Mouse (Mus musculus) ES-E14 (cell line): ENCODE results near the gene Bcl9.

ENCODE experiments used
- CHD2 ChIP-seq: IDR thresholded peaks from 2 replicates; pipeline ENCODE4 v1.6.1; 2014; ENCODE audit warnings: mild to moderate bottlenecking, low read depth, low read length, inconsistent platforms
- HCFC1 ChIP-seq: IDR thresholded peaks from 2 replicates; pipeline ENCODE4 v1.6.1; 2012; ENCODE audit warnings: low read length, inconsistent platforms, borderline replicate concordance; ENCODE audit not compliant: insufficient read depth
- MAFK ChIP-seq: IDR thresholded peaks from 2 replicates; pipeline ENCODE4 v1.6.1; 2014; ENCODE audit warnings: mild to moderate bottlenecking, low read depth, low read length, inconsistent platforms; ENCODE audit not compliant: insufficient read depth
- ZC3H11A ChIP-seq: IDR thresholded peaks from 2 replicates; pipeline ENCODE4 v1.6.1; 2012; ENCODE audit warnings: low read depth, mild to moderate bottlenecking, inconsistent platforms, low read length, borderline replicate concordance

DNA sequence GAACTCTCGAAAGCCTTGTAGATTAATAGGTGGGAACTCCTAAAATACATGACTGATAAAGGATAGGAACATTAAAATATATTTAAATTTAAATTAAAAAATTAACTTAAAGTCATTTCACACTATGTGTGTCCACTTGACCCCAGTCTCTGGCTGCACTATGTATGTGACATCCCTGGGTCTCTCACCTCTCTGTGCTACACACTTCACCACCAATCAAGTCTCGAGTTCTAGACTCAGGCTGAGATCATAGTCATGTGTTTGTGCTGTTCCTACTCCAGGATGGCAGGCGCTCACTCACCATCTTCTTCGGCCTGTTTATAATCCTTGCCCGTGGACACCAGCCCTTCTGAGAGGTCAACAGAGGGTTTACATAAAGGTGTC is 41.5 kb upstream of the Bcl9 start:
- TF ChIP-seq ZC3H11A: no peak
- TF ChIP-seq CHD2: no peak
- TF ChIP-seq MAFK: no peak
- TF ChIP-seq HCFC1: no peak
